Mouse (Mus musculus) lung, adult 18-20 months (tissue): ENCODE results near the gene Mrgbp.

Experiments
- DNase-seq, 2 experiments: peaks; one replicate each; pipeline ENCODE4 v3.0.0; 2022; ENCODE audit warnings: mixed read lengths in 2 of 2

Gene Mrgbp

GRCm38 (mm10) chr2:180589123-180589831, 8.2 kb downstream of the Mrgbp start, which contains the start of gene Ogfr:
Gene Ogfr (plus strand): TSS chr2:180589245.
- DNase-seq, result peak; percentile 79 to 82

GRCm38 (mm10) chr2:180597490-180597889, 16.4 kb downstream of the Mrgbp start, which contains the start of gene Col9a3:
Gene Col9a3 (plus strand): TSS chr2:180597790.
- DNase-seq, result no peak

GRCm38 (mm10) chr2:180598157-180598705, 17.1 kb downstream of the Mrgbp start:
- no peak for DNase-seq

GRCm38 (mm10) chr2:180600569-180601021, 19.5 kb downstream of the Mrgbp start:
- DNase-seq, result no peak

- no peak for DNase-seq
These were observed 23.7 kb downstream of the Mrgbp start for GRCm38 (mm10) chr2:180604781-180605180.

- DNase-seq, result no peak
These were observed 29.2 kb downstream of the Mrgbp start for GRCm38 (mm10) chr2:180610283-180610682.

- no peak for DNase-seq
These were observed 30.8 kb downstream of the Mrgbp start for GRCm38 (mm10) chr2:180611882-180612281.
